Mouse (Mus musculus) ES-E14 (cell line): ENCODE measurements at regions not wholly inside any gene's neighbourhood (a gene's known extent, or its start where the extent isn't known, plus 50 kb on each side); places are given as distances from the start of the nearest gene placed in this dataset.
A peak's percentile ranks its signal among the peaks of the same experiment; 100 is the strongest.

Experiments used
- DNase-seq: peaks from one replicate; pipeline ENCODE4 v3.0.0-alpha.2; 2013; ENCODE audit warnings: low read depth, low spot score
- H3K27ac ChIP-seq: 2 replicates; pipeline ENCODE4 v1.5.1; 2012; ENCODE audit warnings: low read depth, mild to moderate bottlenecking, low read length, moderate library complexity, mixed read lengths; ENCODE audit not compliant: poor library complexity, insufficient read depth, severe bottlenecking
- H3K36me3 ChIP-seq: 2 replicates; pipeline ENCODE4 v1.6.1; 2012; ENCODE audit warnings: mild to moderate bottlenecking, low read length, moderate library complexity, mixed read lengths; ENCODE audit not compliant: control insufficient read depth, poor library complexity, insufficient read depth, severe bottlenecking
- H3K4me1 ChIP-seq, 2 experiments: fragments of 150-350 bp in 1 of 2; sonication (generic) in 1 of 2; 2 replicates each; pipeline ENCODE4 v1.6.1; 2012; ENCODE audit warnings: low read length in 2 of 2, mild to moderate bottlenecking in 1 of 2, mixed read lengths in 1 of 2; ENCODE audit not compliant: control insufficient read depth in 2 of 2, insufficient read depth in 2 of 2, poor library complexity in 1 of 2
- H3K4me3 ChIP-seq, 2 experiments: fragments of 150-350 bp in 1 of 2; sonication (generic) in 1 of 2; 2 replicates each; pipeline ENCODE4 v1.5.1; 2012; ENCODE audit warnings: low read length in 2 of 2, low read depth in 1 of 2, mild to moderate bottlenecking in 1 of 2, mixed read lengths in 1 of 2; ENCODE audit not compliant: insufficient read depth in 1 of 2, poor library complexity in 1 of 2, severe bottlenecking in 1 of 2
- H3K9ac ChIP-seq: 2 replicates; pipeline ENCODE4 v1.6.1; 2012; ENCODE audit warnings: low read depth, mild to moderate bottlenecking, low read length, mixed read lengths; ENCODE audit not compliant: poor library complexity, insufficient read depth, severe bottlenecking
- H3K9me3 ChIP-seq: fragments of 150-350 bp; sonication (generic); 2 replicates; pipeline ENCODE4 v1.6.1; 2012; ENCODE audit warnings: low read depth, mild to moderate bottlenecking, low read length; ENCODE audit not compliant: control insufficient read depth, insufficient read depth
- CHD2 ChIP-seq: IDR thresholded peaks from 2 replicates; pipeline ENCODE4 v1.6.1; 2014; ENCODE audit warnings: mild to moderate bottlenecking, low read depth, low read length, inconsistent platforms
- HCFC1 ChIP-seq: IDR thresholded peaks from 2 replicates; pipeline ENCODE4 v1.6.1; 2012; ENCODE audit warnings: low read length, inconsistent platforms, borderline replicate concordance; ENCODE audit not compliant: insufficient read depth
- MAFK ChIP-seq: IDR thresholded peaks from 2 replicates; pipeline ENCODE4 v1.6.1; 2014; ENCODE audit warnings: mild to moderate bottlenecking, low read depth, low read length, inconsistent platforms; ENCODE audit not compliant: insufficient read depth
- ZC3H11A ChIP-seq: IDR thresholded peaks from 2 replicates; pipeline ENCODE4 v1.6.1; 2012; ENCODE audit warnings: low read depth, mild to moderate bottlenecking, inconsistent platforms, low read length, borderline replicate concordance
- ZNF384 ChIP-seq: IDR thresholded peaks from 2 replicates; pipeline ENCODE4 v1.6.1; 2012; ENCODE audit warnings: low read depth, low read length, inconsistent platforms
- in situ Hi-C, 2 experiments: fragments of 600-800 bp; cut with MboI; formaldehyde crosslinking; loops; one replicate each; pipeline ENCODE4 v1.15.1; 2025; ENCODE audit warnings: low sequenced_read_pairs in 2 of 2, inconsistent platforms in 1 of 2; ENCODE audit not compliant: unreplicated experiment in 2 of 2

GRCm38 (mm10) chr8:15392056-15392455, 346.2 kb upstream of the BB014433 start:
- in situ Hi-C loops = no loop called here
- no peak overlapping the region for H3K9ac ChIP-seq
- no peak for DNase-seq
- H3K36me3 ChIP-seq = no peaks in the 10 kb centered on the region
- no peak overlapping the region for H3K4me3 ChIP-seq
- no peaks in the 10 kb centered on the region for H3K4me1 ChIP-seq
- no peaks in the 10 kb centered on the region for H3K9me3 ChIP-seq
- no peak for TF ChIP-seq HCFC1
- TF ChIP-seq ZNF384 = no peak
- TF ChIP-seq MAFK = no peak
- TF ChIP-seq CHD2 = no peak
- no peak for TF ChIP-seq ZC3H11A
- H3K27ac ChIP-seq = no peak overlapping the region

GRCm38 (mm10) chr8:15388791-15389190, 342.9 kb upstream of the BB014433 start:
- Histone ChIP-seq H3K4me1 (no peaks in the 10 kb centered on the region), H3K36me3 (no peaks in the 10 kb centered on the region), H3K27ac (no peak overlapping the region), H3K9ac (no peak overlapping the region), H3K4me3 (no peak overlapping the region), H3K9me3 (no peaks in the 10 kb centered on the region)
- peak; percentile 73 for DNase-seq
- TF ChIP-seq MAFK (no peak), ZNF384 (no peak), ZC3H11A (no peak), CHD2 (no peak), HCFC1 (no peak)
- in situ Hi-C loops = no loop called here

GRCm38 (mm10) chr8:15367063-15367462, 321.2 kb upstream of the BB014433 start:
- Histone ChIP-seq H3K9ac (no peak overlapping the region), H3K4me3 (no peak overlapping the region), H3K9me3 (no peaks in the 10 kb centered on the region), H3K27ac (no peak overlapping the region), H3K4me1 (no peaks in the 10 kb centered on the region), H3K36me3 (no peaks in the 10 kb centered on the region)
- no peak for TF ChIP-seq ZC3H11A
- TF ChIP-seq HCFC1 = no peak
- no peak for TF ChIP-seq MAFK
- no peak for TF ChIP-seq ZNF384
- no peak for TF ChIP-seq CHD2
- DNase-seq = no peak
- in situ Hi-C loops = no loop called here

- TF ChIP-seq ZC3H11A = no peak
- no peak for TF ChIP-seq CHD2
- no peak for TF ChIP-seq HCFC1
- no peak for TF ChIP-seq ZNF384
- TF ChIP-seq MAFK = no peak
- DNase-seq = no peak
- no peak overlapping the region for H3K9ac ChIP-seq
- no peaks in the 10 kb centered on the region for H3K36me3 ChIP-seq
- no peak overlapping the region for H3K4me3 ChIP-seq
- no peaks in the 10 kb centered on the region for H3K4me1 ChIP-seq
- no peaks in the 10 kb centered on the region for H3K9me3 ChIP-seq
- in situ Hi-C loops = no loop called here
- no peak overlapping the region for H3K27ac ChIP-seq
Measured at GRCm38 (mm10) chr8:15364546-15364945, 318.7 kb upstream of the BB014433 start.

GRCm38 (mm10) chr8:15344151-15344550, 298.3 kb upstream of the BB014433 start:
- H3K9me3 ChIP-seq = no peaks in the 10 kb centered on the region
- no peak overlapping the region for H3K9ac ChIP-seq
- no peaks in the 10 kb centered on the region for H3K36me3 ChIP-seq
- DNase-seq = no peak
- no peak overlapping the region for H3K27ac ChIP-seq
- TF ChIP-seq ZC3H11A = no peak
- TF ChIP-seq ZNF384 = no peak
- TF ChIP-seq CHD2 = no peak
- TF ChIP-seq HCFC1 = no peak
- no peak for TF ChIP-seq MAFK
- in situ Hi-C loops = no loop called here
- H3K4me1 ChIP-seq = no peaks in the 10 kb centered on the region
- no peak overlapping the region for H3K4me3 ChIP-seq
